Mouse (Mus musculus): Measurements from ENCODE around the gene Chkb.

DNA sequence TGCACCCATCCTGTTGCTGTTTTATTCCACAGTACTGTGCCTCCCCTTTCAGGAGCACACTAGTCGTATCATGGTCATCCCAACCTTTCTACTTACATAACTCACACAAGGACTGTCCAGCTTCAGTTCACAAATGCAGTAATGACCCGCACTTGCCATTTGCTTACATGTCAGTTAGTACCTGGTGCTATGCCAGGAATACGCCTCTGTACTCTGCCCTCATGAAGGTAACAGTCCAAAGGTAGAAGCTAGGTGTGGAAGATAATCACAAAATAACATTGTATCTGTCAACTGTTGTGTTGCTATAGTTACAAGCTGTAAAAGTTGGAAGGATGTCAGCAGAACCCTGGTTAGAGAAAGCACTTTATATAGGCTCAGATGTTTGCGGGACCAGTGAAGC is 32.8 kb downstream of the Chkb start:
- no peak for TF ChIP-seq CTCF (IDR thresholded peaks at IDR 0.05)
- TF ChIP-seq EP300 (IDR thresholded peaks at IDR 0.05), result no peak

Measured in lung, postnatal 0 days (tissue).